Mouse (Mus musculus) left cerebral cortex, adult 8-10 months (tissue): ENCODE results near the gene Rad21l. TPM values are rescaled to one million over a fixed set of nuclear protein-coding genes. Genes with fewer than 3 reads are reported as not detected.
A peak's percentile ranks its signal among the peaks of the same experiment; 100 is the strongest.

ENCODE experiments used
- DNase-seq, 2 experiments: peaks; one replicate each; pipeline ENCODE4 v3.0.0; 2022; ENCODE audit warnings: low spot score in 2 of 2
- total RNA-seq, 4 experiments: library from RNA; stranded (reverse); gene quantifications; 2 replicates each; pipeline ENCODE4 v1.2.4; 2022

Rad21l gene
- 1 to 10 TPM; 1.8 to 2.5 (median 2.1) TPM for total RNA-seq

- no peak for DNase-seq
Measured at GRCm38 (mm10) chr2:151668433-151668832, at the start of gene Rad21l. Gene Rad21l (minus strand): TSS chr2:151668533.

DNA sequence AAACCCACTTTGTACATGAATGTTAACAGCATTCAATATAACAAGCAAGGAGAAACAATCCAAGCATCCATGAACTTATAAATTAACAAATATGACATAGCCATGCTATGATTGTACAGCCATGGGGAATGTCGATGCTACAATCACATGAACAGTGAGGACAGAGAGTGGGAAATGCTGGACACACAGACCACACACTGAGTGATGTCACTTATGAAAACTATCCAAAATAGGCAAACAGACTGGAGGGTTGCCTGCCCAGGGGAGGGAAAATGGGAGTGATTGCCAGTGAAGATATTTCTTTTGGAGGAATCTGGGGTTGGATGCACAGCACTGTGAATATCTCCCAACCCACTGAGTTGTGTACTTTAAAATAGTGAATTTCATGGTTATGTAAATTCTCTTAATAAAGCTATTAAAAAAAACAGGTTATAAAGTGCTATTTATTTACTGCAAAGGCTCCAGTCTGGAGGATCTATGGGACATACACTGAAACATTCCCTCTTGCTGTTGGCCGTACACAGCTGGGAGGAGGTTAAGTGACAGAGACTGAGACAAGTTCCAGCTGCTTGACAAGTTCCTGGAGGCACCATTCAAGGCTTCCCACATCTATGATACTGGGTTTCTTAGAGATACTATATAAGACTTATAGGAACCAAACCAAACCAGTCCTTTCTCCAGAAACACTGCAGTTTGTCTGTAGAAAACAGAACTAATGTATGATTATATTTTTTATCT is 48.2 kb upstream of the Rad21l start:
- no peak for DNase-seq

DNA sequence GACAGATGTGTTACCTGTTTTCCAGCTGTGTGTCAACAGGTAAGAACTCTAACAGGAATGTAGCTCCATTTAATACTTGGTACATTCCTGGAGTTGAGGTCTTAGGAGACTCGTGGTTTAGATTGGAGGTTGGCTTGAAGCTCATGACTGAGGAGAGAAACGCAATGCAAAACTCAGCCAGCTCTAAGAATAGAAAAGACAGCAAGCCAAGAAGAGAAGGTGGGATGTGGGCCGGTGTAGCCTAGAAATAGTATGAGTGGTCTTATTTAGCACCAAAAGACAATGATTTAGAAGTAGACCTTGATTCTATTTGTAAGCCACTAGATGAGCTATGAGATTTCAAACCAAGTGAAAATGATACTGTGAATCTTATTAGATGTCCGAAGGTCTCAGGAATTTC is 47.2 kb upstream of the Rad21l start:
- peak in 1 of 2 experiments; percentile 67 for DNase-seq

DNA sequence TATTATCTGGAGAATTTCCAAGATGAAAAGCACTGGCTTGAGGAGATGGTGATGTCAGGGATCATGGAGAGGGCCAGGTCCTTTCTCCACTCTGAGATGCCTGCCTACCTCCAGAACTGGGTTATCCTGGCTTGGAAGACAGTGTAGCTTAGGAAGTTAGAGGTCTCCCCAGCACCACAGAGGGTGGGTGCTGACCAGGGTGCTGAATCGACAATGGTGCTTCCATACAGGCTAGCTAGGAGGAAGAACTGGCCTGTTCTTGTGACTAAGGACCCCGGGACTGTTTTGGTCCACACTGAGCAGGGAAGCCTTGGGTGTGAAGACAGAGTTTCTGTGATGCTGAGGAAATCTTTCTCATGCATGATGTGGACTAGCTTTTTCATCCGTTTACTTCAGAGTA is 44.3 kb upstream of the Rad21l start:
- DNase-seq, result no peak

GRCm38 (mm10) chr2:151702851-151703190 is 34.5 kb upstream of the Rad21l start:
- no peak for DNase-seq

GRCm38 (mm10) chr2:151702146-151702850 is 34.0 kb upstream of the Rad21l start:
- DNase-seq, result no peak

DNA sequence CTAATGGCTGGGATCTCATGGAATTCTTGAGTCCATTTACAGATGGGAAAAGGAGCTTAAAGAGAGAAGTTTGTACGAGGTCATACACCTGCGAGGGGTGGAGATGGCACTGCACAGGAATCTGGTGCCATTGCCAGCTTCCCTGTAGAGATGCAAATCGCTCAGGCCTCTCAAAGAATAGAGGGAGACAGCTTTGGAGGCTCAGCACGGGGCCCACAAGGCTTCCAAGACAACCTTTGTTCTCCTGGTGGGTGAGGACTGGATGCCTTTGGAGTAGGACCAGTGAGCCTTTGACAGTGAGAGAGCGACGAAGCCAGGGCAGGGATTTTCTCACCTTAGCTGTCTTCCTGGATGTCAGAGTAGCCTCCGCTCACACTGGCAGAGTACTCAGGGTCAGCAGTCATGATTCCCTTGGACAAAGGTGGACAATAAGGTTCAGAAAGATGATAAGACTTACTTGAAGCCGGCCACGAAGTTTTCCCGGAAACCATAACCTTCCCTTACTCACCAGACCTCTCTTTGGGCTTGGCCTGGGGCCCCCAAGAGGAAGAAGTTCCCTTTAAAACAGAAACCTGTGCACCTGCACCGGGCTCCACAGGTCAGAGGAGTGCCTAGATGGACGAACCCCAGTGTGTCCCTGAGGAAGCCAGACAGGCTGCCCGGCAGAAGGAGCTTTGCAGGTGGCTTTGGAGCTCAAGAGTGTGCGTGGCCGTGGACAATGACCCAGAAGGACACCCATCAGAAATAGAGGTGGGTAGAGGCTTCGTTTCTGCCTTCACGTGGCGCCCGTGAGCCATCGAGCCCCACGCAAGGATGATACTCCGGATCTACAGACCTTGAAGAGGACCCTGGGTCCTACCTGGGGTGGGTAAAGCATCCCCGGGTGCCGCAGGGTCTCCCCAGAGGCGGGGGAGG is 33.2 kb upstream of the Rad21l start, which contains the start of gene Tmem74b:
Gene Tmem74b, plus strand, starts transcription at position 778 of the 915 bp plus-strand sequence.
- no peak for DNase-seq

GRCm38 (mm10) chr2:151682976-151683375 is 14.6 kb upstream of the Rad21l start:
- DNase-seq, result no peak

DNA sequence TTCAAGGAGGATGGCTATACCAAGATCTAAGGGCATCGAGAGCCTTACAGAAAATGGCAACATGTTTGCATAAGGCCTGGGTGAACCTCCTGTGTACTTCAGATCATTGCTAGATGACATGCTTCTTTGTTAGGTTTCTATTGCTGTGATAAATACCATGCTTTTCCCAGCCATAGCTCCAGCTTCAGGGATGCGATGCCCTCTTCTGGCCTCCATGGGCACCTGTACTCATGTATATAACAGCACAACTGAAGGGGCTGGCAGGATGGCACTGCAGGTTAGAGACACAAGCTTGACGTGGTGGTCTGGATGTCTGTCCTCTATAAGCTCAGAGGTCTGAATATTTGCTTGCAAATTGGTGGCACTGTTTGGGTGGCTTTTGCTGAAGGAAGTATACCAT is 14.0 kb upstream of the Rad21l start:
- no peak for DNase-seq

- DNase-seq, result no peak
Measured at GRCm38 (mm10) chr2:151676234-151676633, 7.9 kb upstream of the Rad21l start.

- no peak for DNase-seq
Measured at GRCm38 (mm10) chr2:151670968-151671329, 2.6 kb upstream of the Rad21l start.

- DNase-seq, result no peak
Measured at GRCm38 (mm10) chr2:151670026-151670967, 2.0 kb upstream of the Rad21l start.

GRCm38 (mm10) chr2:151652053-151652452 is 16.3 kb downstream of the Rad21l start:
- no peak for DNase-seq

DNA sequence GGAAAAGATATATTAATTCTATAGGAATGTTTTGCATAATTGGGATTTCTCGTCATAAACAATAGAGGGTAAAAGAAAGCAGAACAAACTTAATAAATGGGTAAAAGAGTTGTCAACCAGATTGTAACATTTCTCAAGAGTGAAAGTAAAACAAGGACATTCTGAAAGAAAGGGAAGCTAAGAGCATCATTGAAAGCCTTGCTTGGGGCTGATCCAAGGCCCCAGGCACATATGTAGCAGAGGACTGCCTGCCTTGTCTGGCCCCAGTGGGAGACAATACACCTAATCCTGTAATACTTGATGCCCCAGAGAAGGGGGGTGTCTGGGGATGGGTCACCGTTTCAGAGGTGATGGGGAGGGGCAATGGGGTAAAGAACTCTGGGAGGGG is 32.3 kb downstream of the Rad21l start:
- no peak for DNase-seq

GRCm38 (mm10) chr2:151635362-151636014 is 32.8 kb downstream of the Rad21l start:
- peak in 1 of 2 experiments; percentile 12 for DNase-seq

GRCm38 (mm10) chr2:151634903-151635302 is 33.4 kb downstream of the Rad21l start:
- DNase-seq, result no peak

- DNase-seq, result no peak
Measured at GRCm38 (mm10) chr2:151632982-151633381, 35.4 kb downstream of the Rad21l start.

- peak in 1 of 2 experiments; percentile 80 for DNase-seq
Measured at GRCm38 (mm10) chr2:151632159-151632814, 36.0 kb downstream of the Rad21l start, which contains the start of gene Snph. Gene Snph (minus strand): TSS chr2:151632593.

DNA sequence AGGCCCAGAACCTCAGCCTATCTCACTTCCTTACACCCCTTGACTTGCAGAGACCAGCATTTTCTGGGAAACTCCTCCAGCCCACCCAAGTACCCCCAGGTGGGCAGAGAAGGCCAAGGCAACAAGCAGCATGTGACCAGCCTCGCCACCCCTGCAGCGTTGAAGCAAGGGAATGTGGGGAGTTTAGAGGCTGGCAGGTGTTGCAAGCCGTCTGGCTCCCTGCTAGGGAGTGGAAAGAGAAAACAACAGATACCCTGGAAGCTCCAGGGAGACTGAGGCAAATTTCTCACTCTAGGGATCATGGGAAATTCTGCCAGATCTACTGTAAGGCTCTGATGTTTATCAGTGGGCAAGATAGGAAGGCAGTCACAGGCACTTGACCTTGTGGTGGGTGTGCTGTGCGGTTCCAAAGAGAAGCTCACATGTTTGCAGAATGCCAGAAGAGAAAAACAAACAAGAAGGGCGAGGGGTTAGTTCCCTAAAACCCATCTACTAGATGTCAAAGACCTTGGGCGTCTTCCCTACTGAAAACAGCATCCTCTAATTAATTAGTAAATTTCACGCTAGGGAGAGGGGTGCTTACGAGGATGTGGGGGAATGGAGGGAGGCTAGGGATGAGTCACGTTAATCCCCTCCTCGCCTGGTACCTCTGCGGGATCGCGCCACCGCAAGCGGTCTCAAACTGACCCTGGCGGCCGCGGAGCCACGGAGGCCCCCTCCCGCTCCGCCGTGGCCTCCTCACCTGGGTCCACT is 36.8 kb downstream of the Rad21l start:
- DNase-seq, result peak in 1 of 2 experiments; percentile 27
